Mouse (Mus musculus) brain, embryonic 14.5 days (tissue): ENCODE measurements around the gene Olfr837. TPM values are rescaled to one million over a fixed set of nuclear protein-coding genes. Genes with fewer than 3 reads are reported as not detected.
"Not testable (repeated sequence)": the region's sequence is repeated elsewhere in the genome, so short reads cannot be mapped to it uniquely, and the experiment has no call there.

Source experiments
- DNase-seq: peaks from one replicate; pipeline ENCODE4 v3.0.0-alpha.2; 2011; ENCODE audit warnings: low read depth
- CTCF ChIP-seq: fragments of 200-500 bp; IDR thresholded peaks from 2 replicates; pipeline ENCODE4 v1.5.1; 2012; ENCODE audit warnings: inconsistent platforms, mild to moderate bottlenecking, moderate library complexity, borderline replicate concordance; ENCODE audit not compliant: insufficient read depth, insufficient read length; ENCODE audit errors: extremely low read depth
- POLR2A ChIP-seq: fragments of 200-500 bp; IDR thresholded peaks from 2 replicates; pipeline ENCODE4 v1.6.1; 2012; ENCODE audit warnings: mild to moderate bottlenecking, inconsistent platforms, borderline replicate concordance; ENCODE audit not compliant: poor library complexity, insufficient read depth, insufficient read length, severe bottlenecking; ENCODE audit errors: extremely low read depth
- polyA plus RNA-seq: library from polyadenylated mRNA; depleted of rRNA; stranded (reverse); fragments of >200 nt; gene quantifications from 2 replicates; pipeline ENCODE4 v1.2.3, GENCODE M21; 2012; rRNA removed

Gene Olfr837
- polyA plus RNA-seq, result not detected in 2 replicates

GRCm38 (mm10) chr9:19136017-19136416 lies at the start of gene Olfr837:
TSS of gene Olfr837 (plus strand) at chr9:19136317.
- DNase-seq, result no peak

GRCm38 (mm10) chr9:19092889-19093753 lies 43.0 kb upstream of the Olfr837 start:
- not testable (repeated sequence) for DNase-seq

More at GRCm38 (mm10) chr9:19136017-19136416, at the start of gene Olfr837:
- no peak for TF ChIP-seq CTCF
- no peak for TF ChIP-seq POLR2A

GRCm38 (mm10) chr9:19097286-19097685 lies 38.8 kb upstream of the Olfr837 start:
- DNase-seq, result no peak
- TF ChIP-seq POLR2A (no peak), CTCF (no peak)

- no peak for DNase-seq
- no peak for TF ChIP-seq POLR2A
- TF ChIP-seq CTCF, result no peak
Measured at GRCm38 (mm10) chr9:19120082-19120481, 16.0 kb upstream of the Olfr837 start, which contains the start of gene Olfr836. TSS of gene Olfr836 (plus strand) at chr9:19120382.

GRCm38 (mm10) chr9:19177212-19177611 lies 41.1 kb downstream of the Olfr837 start, which contains the start of gene Olfr839-ps1:
TSS of gene Olfr839-ps1 (minus strand) at chr9:19177312.
- TF ChIP-seq CTCF, result no peak
- TF ChIP-seq POLR2A, result no peak
- DNase-seq, result no peak

Other genes starting within 250 kb of the Olfr837 start
- not detected in 2 replicates for gene Olfr832, start 199.2 kb upstream of the Olfr837 start, polyA plus RNA-seq
- not detected in 2 replicates for gene Olfr834, start 148.3 kb upstream of the Olfr837 start, polyA plus RNA-seq
- gene Olfr835, start 103.6 kb upstream of the Olfr837 start, polyA plus RNA-seq, result not detected in 2 replicates
- gene Olfr836, start 15.9 kb upstream of the Olfr837 start, polyA plus RNA-seq, result not detected in 2 replicates
- not detected in 2 replicates for gene Olfr839-ps1, start 41.0 kb downstream of the Olfr837 start, polyA plus RNA-seq
- not detected in 2 replicates for gene Olfr843, start 115.7 kb downstream of the Olfr837 start, polyA plus RNA-seq
- gene Olfr844, start 180.0 kb downstream of the Olfr837 start, polyA plus RNA-seq, result not detected in 2 replicates
- not detected in 2 replicates for gene Olfr845, start 200.1 kb downstream of the Olfr837 start, polyA plus RNA-seq
- not detected in 2 replicates for gene Olfr846, start 227.7 kb downstream of the Olfr837 start, polyA plus RNA-seq
- not detected in 2 replicates for gene Olfr847, start 242.4 kb downstream of the Olfr837 start, polyA plus RNA-seq